Mouse (Mus musculus): ENCODE results near the gene Maea. TPM values are rescaled to one million over a fixed set of nuclear protein-coding genes. Genes with fewer than 3 reads are reported as not detected.
"Not testable (repeated sequence)": the region's sequence is repeated elsewhere in the genome, so short reads cannot be mapped to it uniquely, and the experiment has no call there.

Maea gene
- polyA plus RNA-seq, 1 experiment from 2014 or later = 115 TPM

DNA sequence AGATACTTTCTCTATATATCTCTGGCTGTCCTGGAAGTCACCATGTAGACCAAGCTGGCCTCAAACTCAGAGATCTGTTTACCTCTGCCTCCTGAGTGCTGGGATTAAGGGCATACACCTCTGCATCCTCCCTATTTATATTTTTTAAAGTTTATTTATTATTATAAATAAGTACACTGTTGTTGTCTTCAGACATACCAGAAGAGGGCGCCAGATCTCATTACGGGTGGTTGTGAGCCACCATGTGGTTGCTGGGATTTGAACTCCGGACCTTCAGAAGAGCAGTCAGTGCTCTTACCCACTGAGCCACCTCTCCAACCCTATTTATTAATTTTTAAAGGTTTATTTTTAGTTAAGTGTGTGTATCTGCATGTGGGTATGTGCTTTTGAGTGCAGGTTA lies 6.9 kb downstream of the Maea start:
- not testable (repeated sequence) for H3K4me2 ChIP-seq; H3K27me3 ChIP-seq; H3K4me1 ChIP-seq; ATAC-seq (ENCODE audit: low FRiP score); H3K9ac ChIP-seq; H3K27ac ChIP-seq; H3K9me3 ChIP-seq; H3K4me3 ChIP-seq (replicated peaks)
- WGBS = 80% methylated on average over 3 of the region's 3 CpGs
- H3K36me3 ChIP-seq (replicated peaks) = peaks cover 13% of the 10 kb centered on the region

DNA sequence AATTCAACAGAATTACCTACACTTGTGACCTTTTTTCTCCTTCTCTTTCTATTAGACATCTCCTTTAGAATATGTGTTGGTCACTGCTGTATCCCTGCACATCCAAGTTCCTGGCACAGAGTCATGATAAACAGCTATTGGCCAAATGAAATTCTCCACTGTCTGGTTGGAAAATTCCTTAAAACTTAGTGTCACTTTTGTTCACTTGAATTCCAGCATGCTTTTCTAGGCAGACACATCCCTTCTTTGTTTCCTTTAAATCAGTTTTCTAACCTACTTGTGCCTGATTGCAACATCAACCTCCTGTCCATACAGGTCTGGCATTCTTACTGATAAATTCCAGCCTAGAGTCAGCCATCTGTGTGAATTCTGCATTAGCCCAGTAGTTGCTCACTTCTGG lies 7.5 kb downstream of the Maea start:
- H3K36me3 ChIP-seq (replicated peaks) = peaks cover 13% of the 10 kb centered on the region

DNA sequence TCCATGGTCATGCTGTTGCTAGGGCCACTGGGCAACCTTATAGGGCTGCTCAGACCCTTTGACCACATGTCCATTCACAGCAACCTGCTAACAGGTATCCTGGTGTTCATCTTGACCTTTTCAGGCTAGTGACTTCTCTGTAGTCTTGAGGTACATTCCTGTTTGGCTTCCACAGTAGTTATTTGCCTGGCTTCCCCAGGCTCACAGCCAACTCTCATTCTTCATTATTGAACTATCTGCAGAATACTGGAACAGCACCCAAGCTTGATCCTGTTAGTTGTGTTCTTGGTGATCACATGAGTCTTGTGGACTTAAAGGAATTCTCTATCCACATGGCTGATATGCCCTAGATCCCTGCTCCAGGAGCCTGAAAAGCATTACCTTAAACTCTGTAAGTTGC lies 8.3 kb downstream of the Maea start:
- Histone ChIP-seq H3K4me1 (no peaks in the 10 kb centered on the region), H3K36me3 (replicated peaks) (peaks cover 13% of the 10 kb centered on the region; the same call in 1 of the 2 replicates), H3K4me2 (no peak overlapping the region), H3K9ac (no peak overlapping the region), H3K27ac (no peak overlapping the region), H3K9me3 (no peaks in the 10 kb centered on the region), H3K27me3 (no peaks in the 10 kb centered on the region), H3K4me3 (replicated peaks) (no peak overlapping the region)
- no peak for ATAC-seq (ENCODE audit: low FRiP score)

More for the DNA sequence above, 7.5 kb downstream of the Maea start:
- ATAC-seq (ENCODE audit: low FRiP score) = no peak
- no peak overlapping the region for H3K27ac ChIP-seq
- H3K27me3 ChIP-seq = no peaks in the 10 kb centered on the region
- H3K9ac ChIP-seq = no peak overlapping the region
- H3K9me3 ChIP-seq = no peaks in the 10 kb centered on the region
- no peak overlapping the region for H3K4me2 ChIP-seq
- H3K4me1 ChIP-seq = no peaks in the 10 kb centered on the region
- no peak overlapping the region for H3K4me3 ChIP-seq (replicated peaks)

DNA sequence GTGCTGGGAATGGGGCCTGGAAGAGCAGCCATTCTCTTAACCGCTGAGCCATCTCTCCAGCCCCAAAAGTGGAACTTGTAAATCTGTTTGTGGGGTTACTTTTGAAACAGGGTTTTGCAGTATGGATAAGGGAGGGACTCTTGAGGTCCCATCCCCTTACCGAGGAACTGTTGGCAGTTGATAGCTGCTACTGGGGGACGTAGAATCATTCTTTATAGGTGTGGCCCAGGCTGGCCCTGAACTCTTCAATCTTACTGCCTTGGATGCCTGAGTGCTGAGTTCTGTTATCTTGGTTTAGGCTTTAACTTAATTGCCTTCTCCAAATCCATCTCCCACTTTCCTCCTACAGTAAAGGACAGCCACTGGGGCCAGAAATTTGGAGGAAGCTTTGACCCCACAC lies 8.8 kb downstream of the Maea start:
- peaks cover 9% of the 10 kb centered on the region; the same call in 1 of the 2 replicates for H3K36me3 ChIP-seq (replicated peaks)
- H3K27ac ChIP-seq = no peak overlapping the region
- no peak for ATAC-seq (ENCODE audit: low FRiP score)
- no peaks in the 10 kb centered on the region for H3K27me3 ChIP-seq
- WGBS = 97% methylated on average over 3 of the region's 3 CpGs
- no peak overlapping the region for H3K9ac ChIP-seq
- no peak overlapping the region for H3K4me2 ChIP-seq
- H3K9me3 ChIP-seq = no peaks in the 10 kb centered on the region
- H3K4me3 ChIP-seq (replicated peaks) = no peak overlapping the region
- H3K4me1 ChIP-seq = no peaks in the 10 kb centered on the region

DNA sequence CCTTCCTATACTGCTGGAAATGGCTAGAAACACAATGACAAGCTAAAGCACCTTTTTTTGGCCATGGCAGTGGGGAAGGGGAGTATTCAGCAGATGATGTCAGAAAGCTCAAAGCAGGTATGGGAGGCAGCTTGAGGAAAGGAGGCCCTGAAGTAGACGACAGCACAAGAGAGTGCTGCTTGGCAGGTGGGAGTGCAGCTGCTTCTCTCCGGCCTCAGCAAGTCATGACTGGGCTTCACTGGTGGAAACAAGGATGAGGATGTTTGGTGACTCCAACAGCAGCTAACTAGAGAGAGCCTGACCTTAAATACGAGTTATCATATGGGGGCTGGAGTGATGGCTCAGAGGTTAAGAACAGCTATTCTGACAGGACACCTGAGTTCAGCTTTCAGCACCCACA lies 12.3 kb downstream of the Maea start:
- Histone ChIP-seq H3K9ac (no peak overlapping the region), H3K4me2 (no peak overlapping the region), H3K4me1 (peaks cover 3% of the 10 kb centered on the region; the same call in 1 of the 2 replicates), H3K27ac (no peak overlapping the region), H3K9me3 (no peaks in the 10 kb centered on the region), H3K27me3 (no peaks in the 10 kb centered on the region), H3K4me3 (replicated peaks) (no peak overlapping the region), H3K36me3 (replicated peaks) (0 out of 2 replicates have a peak, but pooled peaks cover 8% of the 10 kb centered on the region)
- no peak for ATAC-seq (ENCODE audit: low FRiP score)
- 76% methylated on average over 3 of the region's 3 CpGs for WGBS

DNA sequence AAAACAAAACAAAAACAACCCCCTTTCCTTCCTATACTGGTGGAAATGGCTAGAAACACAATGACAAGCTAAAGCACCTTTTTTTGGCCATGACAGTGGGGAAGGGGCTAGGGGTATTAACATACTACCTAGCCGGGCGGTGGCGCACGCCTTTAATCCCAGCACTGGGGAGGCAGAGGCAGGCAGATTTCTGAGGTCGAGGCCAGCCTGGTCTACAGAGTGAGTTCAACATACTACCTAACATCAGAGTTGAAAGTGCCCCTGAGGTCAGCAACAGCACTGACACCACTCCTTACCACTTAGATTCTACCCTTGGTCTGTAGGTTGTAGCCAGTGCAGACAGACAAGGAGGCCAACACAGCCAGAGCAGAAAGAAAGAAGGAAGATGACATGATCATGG lies 13.9 kb downstream of the Maea start:
- H3K27ac ChIP-seq = no peak overlapping the region
- H3K9ac ChIP-seq = no peak overlapping the region
- H3K4me3 ChIP-seq (replicated peaks) = no peak overlapping the region
- ATAC-seq (ENCODE audit: low FRiP score) = no peak
- H3K9me3 ChIP-seq = no peaks in the 10 kb centered on the region
- H3K4me2 ChIP-seq = no peak overlapping the region
- peaks cover 6% of the 10 kb centered on the region for H3K4me1 ChIP-seq
- no peaks in the 10 kb centered on the region for H3K27me3 ChIP-seq
- 98% methylated on average over 5 of the region's 5 CpGs for WGBS
- H3K36me3 ChIP-seq (replicated peaks) = 0 out of 2 replicates have a peak, but pooled peaks cover 8% of the 10 kb centered on the region

DNA sequence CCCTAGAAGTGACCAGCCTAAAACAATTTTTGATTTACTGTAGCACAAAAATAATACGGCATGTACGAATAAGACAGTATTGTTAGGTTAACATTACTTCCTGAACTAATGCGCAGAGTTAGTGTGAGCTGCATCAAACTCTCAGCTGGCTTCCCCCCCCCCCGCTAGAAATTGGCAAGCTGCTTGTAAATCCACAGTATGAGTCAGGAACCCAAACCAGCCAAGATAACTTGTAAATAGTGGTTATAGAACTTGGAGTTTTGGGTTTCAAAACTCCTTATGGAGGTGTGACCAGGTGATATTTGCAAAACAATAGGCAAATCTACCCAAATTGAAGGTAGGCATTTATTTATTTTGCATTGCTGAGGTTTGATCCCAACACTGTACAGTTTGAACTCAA lies 14.4 kb downstream of the Maea start:
- Histone ChIP-seq H3K36me3 (replicated peaks) (0 out of 2 replicates have a peak, but pooled peaks cover 3% of the 10 kb centered on the region), H3K4me3 (replicated peaks) (no peak overlapping the region), H3K27ac (no peak overlapping the region), H3K4me1 (peaks cover 6% of the 10 kb centered on the region), H3K9ac (no peak overlapping the region), H3K27me3 (no peaks in the 10 kb centered on the region), H3K4me2 (no peak overlapping the region), H3K9me3 (no peaks in the 10 kb centered on the region)
- ATAC-seq (ENCODE audit: low FRiP score) = no peak
- WGBS = 73% methylated on average over 4 of the region's 4 CpGs

DNA sequence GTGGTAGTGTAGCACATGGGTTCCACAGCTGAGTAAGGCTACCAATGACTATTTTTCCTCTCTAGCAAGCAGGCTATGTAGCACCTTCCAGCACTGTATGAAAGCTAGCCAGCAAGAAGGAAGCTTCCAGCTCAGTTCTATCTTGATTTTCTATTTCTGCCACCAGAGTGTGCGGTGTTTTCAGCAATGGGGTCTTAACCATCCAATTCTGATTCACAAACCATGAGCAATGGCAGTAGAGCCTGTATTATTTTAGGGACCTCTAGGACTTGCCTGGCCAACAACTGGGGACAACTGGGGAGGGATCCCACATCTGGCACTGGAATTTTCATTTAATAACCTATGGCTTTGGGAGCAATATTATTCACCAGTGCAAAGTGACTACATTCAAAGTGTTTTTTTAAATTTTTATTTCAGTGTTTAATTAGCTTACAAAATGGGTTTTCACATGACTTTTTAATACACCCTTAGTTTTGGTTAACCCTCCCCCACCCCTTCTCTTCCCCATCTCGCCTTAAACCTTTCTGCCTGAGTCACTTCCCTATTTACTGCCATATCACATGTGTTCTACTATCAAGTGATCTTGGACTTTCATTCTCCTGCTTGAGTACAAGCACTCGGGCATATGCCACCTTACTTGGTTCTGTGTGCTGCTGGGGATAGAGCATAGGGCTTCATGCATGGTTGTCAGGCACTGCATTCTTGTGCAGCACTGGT lies 16.4 kb downstream of the Maea start:
- Histone ChIP-seq H3K27me3 (no peaks in the 10 kb centered on the region), H3K9me3 (no peaks in the 10 kb centered on the region), H3K9ac (no peak overlapping the region), H3K4me1 (peaks cover 6% of the 10 kb centered on the region), H3K4me2 (no peak overlapping the region), H3K4me3 (replicated peaks) (no peak overlapping the region), H3K36me3 (replicated peaks) (no peaks in the 10 kb centered on the region), H3K27ac (no peak overlapping the region)
- no peak for ATAC-seq (ENCODE audit: low FRiP score)
- WGBS = 85% methylated on average over 3 of the region's 3 CpGs

DNA sequence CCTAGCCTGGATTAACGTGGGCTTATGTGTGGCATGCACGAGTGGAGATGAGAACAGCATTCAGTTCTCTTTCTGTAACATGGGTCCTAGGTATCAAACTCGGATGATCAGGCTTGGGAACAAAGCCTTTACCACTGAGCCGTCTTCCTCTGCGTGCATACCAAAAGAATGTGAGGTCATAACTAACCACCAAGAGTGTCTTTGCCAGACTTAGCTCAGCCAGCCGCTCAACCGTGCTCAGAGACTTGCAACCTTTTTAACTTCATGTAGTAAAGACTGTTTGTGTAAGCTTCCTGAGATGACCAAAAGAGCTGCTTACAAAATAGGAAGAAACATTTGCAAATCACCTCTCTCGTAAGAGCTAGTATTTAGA lies 16.9 kb downstream of the Maea start:
- ATAC-seq (ENCODE audit: low FRiP score) = no peak
- H3K9me3 ChIP-seq = no peaks in the 10 kb centered on the region
- no peaks in the 10 kb centered on the region for H3K36me3 ChIP-seq (replicated peaks)
- H3K27ac ChIP-seq = no peak overlapping the region
- no peak overlapping the region for H3K9ac ChIP-seq
- H3K4me2 ChIP-seq = no peak overlapping the region
- WGBS = 82% methylated on average over 8 of the region's 8 CpGs
- no peaks in the 10 kb centered on the region for H3K27me3 ChIP-seq
- H3K4me3 ChIP-seq (replicated peaks) = no peak overlapping the region
- H3K4me1 ChIP-seq = peaks cover 6% of the 10 kb centered on the region

DNA sequence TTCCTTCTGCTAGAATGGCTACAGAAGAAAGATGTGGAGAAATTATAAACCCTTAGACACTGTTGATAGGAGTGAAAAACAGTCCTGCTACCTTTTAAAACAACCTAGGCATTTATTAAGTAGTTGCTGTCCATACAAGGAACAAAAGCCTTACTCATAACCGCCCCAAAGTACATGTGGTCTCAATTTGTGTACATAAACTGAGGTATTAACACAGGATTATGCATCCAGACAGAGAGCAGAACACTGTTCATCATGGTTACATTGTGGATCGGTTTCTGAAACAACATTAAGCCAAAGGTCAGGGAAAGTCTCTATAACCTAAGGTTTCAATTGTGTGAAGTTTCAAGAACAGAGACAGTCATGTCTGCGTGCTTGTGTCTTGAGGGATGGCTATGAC lies 17.7 kb downstream of the Maea start:
- no peak overlapping the region for H3K4me3 ChIP-seq (replicated peaks)
- H3K4me2 ChIP-seq = no peak overlapping the region
- no peak overlapping the region for H3K27ac ChIP-seq
- no peaks in the 10 kb centered on the region for H3K9me3 ChIP-seq
- H3K36me3 ChIP-seq (replicated peaks) = no peaks in the 10 kb centered on the region
- WGBS = 80% methylated on average over 3 of the region's 3 CpGs
- H3K27me3 ChIP-seq = no peaks in the 10 kb centered on the region
- H3K4me1 ChIP-seq = peaks cover 6% of the 10 kb centered on the region
- no peak for ATAC-seq (ENCODE audit: low FRiP score)
- no peak overlapping the region for H3K9ac ChIP-seq

DNA sequence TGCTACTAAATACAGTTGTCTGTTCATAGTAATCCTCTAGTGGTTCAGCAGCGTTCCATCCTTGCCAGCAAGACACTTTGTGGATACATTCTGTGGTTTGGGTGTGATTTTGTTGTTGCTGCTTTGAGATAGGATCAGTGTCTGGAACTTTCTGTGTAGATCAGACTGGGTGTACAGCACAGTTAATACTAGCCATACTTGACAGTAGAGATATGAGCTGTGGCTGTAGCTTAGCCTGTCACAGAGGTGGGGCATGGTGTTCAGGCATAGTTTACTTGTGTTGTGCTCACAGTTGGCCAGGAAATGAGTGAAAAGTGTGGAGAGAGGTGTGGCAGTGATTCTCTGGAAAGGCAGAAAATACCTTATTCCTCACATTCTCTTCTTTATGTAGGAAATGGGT lies 22.2 kb downstream of the Maea start:
- Histone ChIP-seq H3K27me3 (no peaks in the 10 kb centered on the region), H3K27ac (no peak overlapping the region), H3K4me1 (peaks cover 6% of the 10 kb centered on the region; the same call in 1 of the 2 replicates), H3K4me3 (replicated peaks) (no peak overlapping the region), H3K4me2 (no peak overlapping the region), H3K9me3 (no peaks in the 10 kb centered on the region), H3K9ac (no peak overlapping the region), H3K36me3 (replicated peaks) (peaks cover 42% of the 10 kb centered on the region)
- no peak for ATAC-seq (ENCODE audit: low FRiP score)
- 91% methylated on average over 1 of the region's 1 CpGs for whole genome bisulfite sequencing

DNA sequence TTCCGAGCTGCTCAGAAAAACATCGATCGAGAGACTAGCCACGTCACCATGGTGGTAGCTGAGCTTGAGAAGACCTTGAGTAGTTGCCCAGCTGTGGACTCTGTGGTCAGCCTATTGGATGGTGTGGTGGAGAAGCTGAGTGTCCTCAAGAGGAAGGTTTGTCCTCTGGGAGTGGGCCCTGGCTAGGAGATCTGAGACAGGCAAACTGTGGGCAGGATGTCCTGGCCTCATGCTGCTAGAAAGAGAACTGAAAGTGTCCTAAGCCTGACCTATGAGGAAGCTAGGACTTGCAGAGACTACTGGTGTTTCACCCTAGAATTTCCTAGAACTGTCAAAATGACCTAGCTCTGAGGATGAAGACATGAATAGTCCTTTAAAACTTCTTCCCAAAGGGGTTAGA lies 23.2 kb downstream of the Maea start:
- Histone ChIP-seq H3K9me3 (no peaks in the 10 kb centered on the region), H3K4me2 (no peak overlapping the region), H3K36me3 (replicated peaks) (peaks cover 51% of the 10 kb centered on the region), H3K4me1 (peaks cover 5% of the 10 kb centered on the region; the same call in 1 of the 2 replicates), H3K9ac (no peak overlapping the region), H3K4me3 (replicated peaks) (no peak overlapping the region), H3K27me3 (no peaks in the 10 kb centered on the region), H3K27ac (no peak overlapping the region)
- no peak for ATAC-seq (ENCODE audit: low FRiP score)
- over 99% methylated on average over 4 of the region's 4 CpGs for WGBS

DNA sequence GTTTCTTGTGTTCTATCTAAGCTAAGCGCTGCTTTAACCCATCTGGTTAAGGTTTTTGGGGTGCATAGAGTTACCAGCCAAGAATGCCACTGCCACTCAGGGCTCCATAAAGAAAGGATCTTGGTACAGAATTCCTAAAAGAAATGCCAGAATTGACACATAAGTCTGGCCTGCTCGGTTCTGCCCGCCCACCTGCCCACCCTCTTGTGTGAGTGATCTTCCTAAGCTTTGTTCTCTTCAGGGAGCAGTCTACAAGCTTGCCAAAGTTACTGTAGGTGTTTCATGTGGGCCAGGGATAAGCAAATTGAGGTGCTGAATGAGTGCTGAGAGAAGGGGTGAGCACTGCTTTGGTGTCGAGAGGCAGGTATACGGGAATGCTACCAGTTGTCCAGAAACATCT lies 28.0 kb downstream of the Maea start:
- no peak overlapping the region for H3K9ac ChIP-seq
- no peak overlapping the region for H3K4me3 ChIP-seq (replicated peaks)
- no peak overlapping the region for H3K4me2 ChIP-seq
- H3K27me3 ChIP-seq = no peaks in the 10 kb centered on the region
- 96% methylated on average over 5 of the region's 5 CpGs for WGBS
- no peak overlapping the region for H3K27ac ChIP-seq
- peaks cover 99% of the 10 kb centered on the region for H3K36me3 ChIP-seq (replicated peaks)
- no peak for ATAC-seq (ENCODE audit: low FRiP score)
- peaks cover 4% of the 10 kb centered on the region; the same call in 1 of the 2 replicates for H3K4me1 ChIP-seq
- H3K9me3 ChIP-seq = no peaks in the 10 kb centered on the region

Data from forebrain, embryonic 12.5 days (tissue).